Mouse (Mus musculus): Measurements from ENCODE around the gene Fam189b. TPM values are rescaled to one million over a fixed set of nuclear protein-coding genes. Genes with fewer than 3 reads are reported as not detected.
A peak's percentile ranks its signal among the peaks of the same experiment; 100 is the strongest.
"Not testable (repeated sequence)": the region's sequence is repeated elsewhere in the genome, so short reads cannot be mapped to it uniquely, and the experiment has no call there.

The Fam189b gene
- polyA plus RNA-seq, 2 experiments: 34.5 to 95.5 TPM

DNA sequence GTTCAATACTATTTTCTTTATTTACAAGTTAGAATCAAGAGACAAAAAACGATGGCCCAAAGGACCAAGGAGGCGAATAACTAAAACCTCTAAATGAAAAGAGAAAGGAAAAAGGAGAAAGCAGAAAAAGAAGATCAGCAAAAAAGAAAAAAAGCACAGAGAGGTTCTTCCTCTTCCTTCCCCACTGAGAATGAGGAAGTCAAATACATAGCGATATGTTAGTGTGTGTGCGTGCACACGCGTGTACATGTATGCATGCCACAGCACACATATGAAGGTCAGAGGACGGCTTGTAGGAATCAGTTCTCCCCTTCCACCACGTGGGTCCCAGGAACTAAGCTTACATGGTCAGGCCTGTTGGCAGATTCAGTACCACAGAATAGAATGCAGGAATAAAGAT is 26.0 kb upstream of the Fam189b start:
- peaks cover 9% of the 10 kb centered on the region for H3K4me1 ChIP-seq (ENCODE audit: control insufficient read depth, insufficient read depth, low read length)
- ATAC-seq (ENCODE audit: low FRiP score, low read depth) (no peak), DNase-seq (ENCODE audit: low spot score) (no peak)
- no peak overlapping the region for H3K4me2 ChIP-seq (replicated peaks; ENCODE audit: low read depth, low read length, severe bottlenecking)
- H3K27ac ChIP-seq (replicated peaks; ENCODE audit: low read depth, low read length): no peak overlapping the region
- no peak overlapping the region for H3K9ac ChIP-seq (ENCODE audit: low read depth, low read length, severe bottlenecking)
- TF ChIP-seq POLR2A (IDR thresholded peaks at IDR 0.05; ENCODE audit: borderline replicate concordance, extremely low read depth, insufficient read depth, insufficient read length): no peak
- H3K4me3 ChIP-seq (replicated peaks; ENCODE audit: low read length): no peak overlapping the region
- H3K9me3 ChIP-seq (ENCODE audit: control insufficient read depth, low read length): no peaks in the 10 kb centered on the region
- H3K27me3 ChIP-seq (ENCODE audit: control insufficient read depth, insufficient read depth, low read length): peaks cover 17% of the 10 kb centered on the region
- no peaks in the 10 kb centered on the region for H3K36me3 ChIP-seq (ENCODE audit: control insufficient read depth, insufficient read depth, low read length)
- WGBS: 88% methylated on average over 8 of the region's 8 CpGs

DNA sequence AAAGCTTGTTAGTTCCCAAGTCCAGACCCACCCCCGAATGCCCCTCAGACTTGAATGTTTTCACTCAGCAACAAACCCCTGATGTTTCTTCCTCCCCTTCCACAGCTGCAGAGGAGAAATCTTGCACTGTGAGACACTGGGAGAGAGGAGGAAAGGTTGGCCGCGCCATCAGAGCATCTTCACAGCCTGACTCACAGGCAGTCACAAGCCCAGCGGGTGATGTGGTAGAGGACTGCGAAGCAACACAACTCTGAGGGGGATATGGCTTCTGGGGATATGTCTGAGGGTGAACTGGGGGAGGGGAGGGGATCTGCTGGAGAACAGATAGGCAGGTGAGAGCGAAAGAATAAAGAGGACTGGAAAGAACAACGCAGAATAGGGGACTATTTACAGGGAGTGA is 24.3 kb upstream of the Fam189b start:
- Histone ChIP-seq H3K36me3 (ENCODE audit: control insufficient read depth, insufficient read depth, low read length) (no peaks in the 10 kb centered on the region), H3K9ac (ENCODE audit: low read depth, low read length, severe bottlenecking) (no peak overlapping the region), H3K4me1 (ENCODE audit: control insufficient read depth, insufficient read depth, low read length) (peaks cover 9% of the 10 kb centered on the region), H3K9me3 (ENCODE audit: control insufficient read depth, low read length) (no peaks in the 10 kb centered on the region), H3K27ac (replicated peaks; ENCODE audit: low read depth, low read length) (no peak overlapping the region), H3K4me2 (replicated peaks; ENCODE audit: low read depth, low read length, severe bottlenecking) (no peak overlapping the region), H3K4me3 (replicated peaks; ENCODE audit: low read length) (0 out of 2 replicates have a peak overlapping the region, but pooled peaks have one; percentile 55), H3K27me3 (ENCODE audit: control insufficient read depth, insufficient read depth, low read length) (peaks cover 17% of the 10 kb centered on the region)
- ATAC-seq (ENCODE audit: low FRiP score, low read depth) (no peak), DNase-seq (ENCODE audit: low spot score) (no peak)
- TF ChIP-seq POLR2A (IDR thresholded peaks at IDR 0.05; ENCODE audit: borderline replicate concordance, extremely low read depth, insufficient read depth, insufficient read length): no peak
- 24% methylated on average over 7 of the region's 7 CpGs for WGBS

DNA sequence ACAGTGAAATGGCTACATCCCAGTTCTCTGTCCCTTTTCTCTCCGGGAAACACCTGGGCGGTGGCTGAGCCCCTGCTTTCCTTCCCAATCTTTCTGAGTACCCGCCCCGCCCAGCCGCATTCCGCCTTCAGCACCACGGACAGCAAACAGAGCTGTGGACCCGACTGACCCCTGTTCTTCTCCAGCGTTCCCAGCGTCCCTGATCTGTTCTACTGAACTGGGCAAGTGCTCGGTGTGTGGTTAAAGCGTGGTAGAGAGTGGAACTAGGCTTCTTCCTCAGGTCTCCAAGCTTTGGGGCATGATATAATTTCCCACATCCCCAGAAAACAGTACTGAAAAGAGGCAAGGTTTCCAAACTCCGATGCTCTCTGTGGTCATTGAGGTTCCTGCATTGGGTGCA is 23.7 kb upstream of the Fam189b start:
- no peak for TF ChIP-seq POLR2A (IDR thresholded peaks at IDR 0.05; ENCODE audit: borderline replicate concordance, extremely low read depth, insufficient read depth, insufficient read length)
- no peak overlapping the region for H3K27ac ChIP-seq (replicated peaks; ENCODE audit: low read depth, low read length)
- WGBS: 4% methylated on average over 13 of the region's 13 CpGs
- H3K4me3 ChIP-seq (replicated peaks; ENCODE audit: low read length): peak overlapping the region; percentile 55
- DNase-seq (ENCODE audit: low spot score): peak; percentile 40
- H3K9me3 ChIP-seq (ENCODE audit: control insufficient read depth, low read length): no peaks in the 10 kb centered on the region
- H3K9ac ChIP-seq (ENCODE audit: low read depth, low read length, severe bottlenecking): no peak overlapping the region
- peaks cover 11% of the 10 kb centered on the region for H3K4me1 ChIP-seq (ENCODE audit: control insufficient read depth, insufficient read depth, low read length)
- no peak for ATAC-seq (ENCODE audit: low FRiP score, low read depth)
- peaks cover 17% of the 10 kb centered on the region for H3K27me3 ChIP-seq (ENCODE audit: control insufficient read depth, insufficient read depth, low read length)
- H3K36me3 ChIP-seq (ENCODE audit: control insufficient read depth, insufficient read depth, low read length): no peaks in the 10 kb centered on the region
- peak overlapping the region; percentile 96 for H3K4me2 ChIP-seq (replicated peaks; ENCODE audit: low read depth, low read length, severe bottlenecking)

DNA sequence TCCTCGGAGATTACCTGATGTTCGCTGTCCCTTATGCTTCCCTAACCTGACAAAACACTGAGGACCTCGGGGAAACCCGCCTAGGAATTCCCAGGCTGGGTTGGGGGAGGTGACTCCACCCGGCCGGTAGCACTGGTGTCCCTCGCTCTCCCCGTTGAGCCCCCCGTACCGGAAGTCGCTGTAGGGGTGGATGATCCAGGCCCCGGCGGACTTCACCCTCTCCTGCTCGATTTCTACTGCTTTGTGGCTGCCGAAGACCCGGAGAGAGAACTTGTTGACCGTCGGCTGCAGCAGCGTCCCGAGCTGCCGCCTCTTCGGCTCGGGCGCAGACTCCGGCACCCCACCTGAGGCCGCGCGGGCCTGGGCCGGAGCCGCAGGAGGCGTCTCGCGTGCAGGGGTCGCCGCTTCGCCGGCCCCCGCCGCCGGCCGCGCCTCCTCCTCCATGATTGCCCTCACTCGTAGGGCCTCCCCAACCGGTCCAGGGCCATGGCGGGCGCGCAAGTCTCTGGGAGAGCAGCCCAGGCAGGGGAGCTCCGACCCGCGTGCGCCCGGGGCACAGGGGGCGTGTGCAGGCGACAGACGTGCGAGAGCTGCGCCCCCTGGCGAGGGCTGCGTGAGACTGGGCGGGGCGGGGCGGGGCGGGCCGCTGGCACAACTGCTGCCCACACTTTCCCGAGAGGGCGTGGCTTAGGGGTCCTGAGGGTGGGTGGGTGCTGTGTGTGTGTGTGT is 23.2 kb upstream of the Fam189b start, which contains the start of gene Hcn3:
Gene Hcn3, minus strand, starts transcription at position 581 of the 729 bp plus-strand sequence.
- Histone ChIP-seq H3K4me3 (replicated peaks; ENCODE audit: low read length) (peak within 1 kb of the TSS; percentile 55), H3K9ac (ENCODE audit: low read depth, low read length, severe bottlenecking) (peak within 1 kb of the TSS; percentile 53), H3K4me1 (ENCODE audit: control insufficient read depth, insufficient read depth, low read length) (peaks cover 11% of the 10 kb centered on the region), H3K27ac (replicated peaks; ENCODE audit: low read depth, low read length) (no peak within 1 kb of the TSS), H3K9me3 (ENCODE audit: control insufficient read depth, low read length) (no peaks in the 10 kb centered on the region), H3K27me3 (ENCODE audit: control insufficient read depth, insufficient read depth, low read length) (peaks cover 17% of the 10 kb centered on the region), H3K4me2 (replicated peaks; ENCODE audit: low read depth, low read length, severe bottlenecking) (peak within 1 kb of the TSS; percentile 96), H3K36me3 (ENCODE audit: control insufficient read depth, insufficient read depth, low read length) (no peaks in the 10 kb centered on the region)
- DNase-seq (ENCODE audit: low spot score) (peak; percentile 54), ATAC-seq (ENCODE audit: low FRiP score, low read depth) (peak; percentile 42)
- WGBS: under 1% methylated on average over 48 of the region's 66 CpGs
- TF ChIP-seq POLR2A (IDR thresholded peaks at IDR 0.05; ENCODE audit: borderline replicate concordance, extremely low read depth, insufficient read depth, insufficient read length): no peak

DNA sequence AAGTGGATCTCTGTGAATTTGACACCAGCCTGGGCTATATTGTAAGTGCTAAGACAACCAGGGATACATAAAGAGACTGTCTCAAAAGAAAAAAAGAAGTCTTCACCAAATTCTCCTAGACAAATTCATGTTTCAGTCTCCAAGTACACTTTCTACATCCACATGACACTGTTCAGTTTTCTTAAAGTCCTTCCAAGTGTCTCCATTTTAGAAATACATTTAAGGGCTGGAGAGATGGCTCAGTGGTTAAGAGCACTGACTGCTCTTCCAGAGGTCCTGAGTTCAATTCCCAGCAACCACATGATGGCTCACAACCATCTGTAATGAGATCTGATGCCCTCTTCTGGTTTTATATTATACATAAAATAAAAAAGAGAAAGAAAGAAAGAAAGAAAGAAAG is 21.7 kb upstream of the Fam189b start:
- ATAC-seq (ENCODE audit: low FRiP score, low read depth); H3K27ac ChIP-seq (replicated peaks; ENCODE audit: low read depth, low read length); H3K9ac ChIP-seq (ENCODE audit: low read depth, low read length, severe bottlenecking); DNase-seq (ENCODE audit: low spot score); H3K9me3 ChIP-seq (ENCODE audit: control insufficient read depth, low read length); H3K4me3 ChIP-seq (replicated peaks; ENCODE audit: low read length); H3K4me2 ChIP-seq (replicated peaks; ENCODE audit: low read depth, low read length, severe bottlenecking); H3K36me3 ChIP-seq (ENCODE audit: control insufficient read depth, insufficient read depth, low read length): not testable (repeated sequence)
- Histone ChIP-seq H3K27me3 (ENCODE audit: control insufficient read depth, insufficient read depth, low read length) (peaks cover 17% of the 10 kb centered on the region), H3K4me1 (ENCODE audit: control insufficient read depth, insufficient read depth, low read length) (peaks cover 19% of the 10 kb centered on the region)

Data from limb, embryonic 14.5 days (tissue).